Mouse (Mus musculus): ENCODE data around the gene Asb10.

The Asb10 gene

DNA sequence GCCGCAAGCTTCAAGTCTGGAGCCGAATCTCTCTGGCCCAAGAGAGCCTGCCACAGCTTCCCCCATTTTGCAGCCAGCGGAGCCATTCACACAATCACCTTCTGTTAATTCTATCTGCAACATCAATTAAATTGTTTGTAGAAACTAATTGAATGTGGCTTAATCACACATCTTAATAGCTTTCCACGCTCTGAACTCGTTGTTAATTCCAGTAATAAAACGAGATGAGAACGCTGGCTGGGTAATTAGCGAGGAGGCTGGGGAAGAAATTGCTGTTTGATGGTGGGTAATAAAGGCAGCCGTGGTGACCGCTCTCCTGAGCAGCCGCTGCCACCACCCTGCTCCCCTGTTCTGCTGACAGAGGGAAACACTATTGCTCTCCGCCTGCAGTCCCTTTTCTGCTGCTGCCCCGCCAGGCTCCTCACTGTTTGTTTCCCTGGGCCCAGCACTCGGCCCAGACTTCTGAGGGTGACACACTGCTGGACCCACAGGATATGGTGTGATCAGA is 50.3 kb downstream of the Asb10 start:
- in situ Hi-C loops (cut with MboI, MseI), result no loop called here

DNA sequence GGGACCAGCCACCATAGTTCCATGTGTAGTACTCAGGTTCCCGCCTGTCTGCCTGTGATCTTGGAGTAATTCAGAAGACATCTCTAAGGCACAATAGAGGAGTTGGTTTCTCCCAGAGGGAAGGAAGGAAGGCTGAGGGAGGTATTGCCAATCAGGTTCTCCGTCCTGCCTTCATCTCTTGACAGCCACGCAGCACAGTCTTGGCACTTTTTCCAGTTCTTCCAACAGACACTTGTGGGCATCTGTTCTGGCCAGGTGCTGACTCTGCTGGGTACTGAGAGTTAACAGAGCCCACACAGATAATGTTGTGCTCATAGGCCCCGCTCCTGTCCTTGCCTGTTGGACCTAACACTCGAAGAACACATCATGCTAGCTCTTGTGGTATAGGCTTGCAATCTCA is 54.0 kb downstream of the Asb10 start:
- in situ Hi-C loops (cut with MboI, MseI), result no loop called here

DNA sequence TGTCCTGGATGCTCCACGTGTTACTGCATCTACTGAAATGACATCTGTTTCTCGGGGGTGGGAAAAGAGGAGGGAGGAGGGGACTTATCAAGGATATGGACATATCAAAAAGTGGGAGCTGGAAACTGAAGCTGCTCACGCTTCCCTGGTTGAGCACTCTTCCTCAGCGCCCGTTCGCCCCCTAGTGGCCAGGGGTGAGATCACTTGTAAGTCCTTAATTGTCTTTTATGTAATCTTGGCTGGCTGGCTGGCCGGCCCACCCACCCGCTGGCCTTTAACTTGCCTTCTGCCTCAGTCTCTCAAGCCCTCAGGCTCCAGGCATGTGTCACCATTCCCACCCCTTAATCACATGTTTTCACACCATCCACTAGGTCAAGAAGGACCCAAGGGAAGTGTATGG is 54.7 kb downstream of the Asb10 start:
- in situ Hi-C loops (cut with MboI, MseI), result no loop called here

DNA sequence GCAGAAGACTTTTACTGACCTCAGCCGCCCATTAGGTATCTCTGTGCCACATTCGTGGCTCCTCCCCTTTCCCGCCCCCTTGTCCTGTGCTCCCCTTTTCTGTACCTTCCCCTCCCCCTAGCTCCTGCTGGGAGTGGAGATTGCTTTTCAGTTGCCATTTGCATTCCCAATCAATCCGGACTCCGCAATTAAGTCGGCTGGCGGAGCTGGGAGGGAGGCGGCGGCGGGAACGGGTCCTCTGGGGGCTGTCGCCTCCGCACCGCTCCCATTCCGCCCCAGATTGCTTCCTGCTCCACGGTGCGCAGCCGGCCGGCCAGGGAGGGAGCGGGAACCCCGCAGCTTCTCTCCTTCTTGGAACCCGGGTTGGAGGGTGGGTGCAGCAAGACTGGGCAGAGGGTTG is 55.8 kb downstream of the Asb10 start:
- in situ Hi-C loops (cut with MboI, MseI), result no loop called here

DNA sequence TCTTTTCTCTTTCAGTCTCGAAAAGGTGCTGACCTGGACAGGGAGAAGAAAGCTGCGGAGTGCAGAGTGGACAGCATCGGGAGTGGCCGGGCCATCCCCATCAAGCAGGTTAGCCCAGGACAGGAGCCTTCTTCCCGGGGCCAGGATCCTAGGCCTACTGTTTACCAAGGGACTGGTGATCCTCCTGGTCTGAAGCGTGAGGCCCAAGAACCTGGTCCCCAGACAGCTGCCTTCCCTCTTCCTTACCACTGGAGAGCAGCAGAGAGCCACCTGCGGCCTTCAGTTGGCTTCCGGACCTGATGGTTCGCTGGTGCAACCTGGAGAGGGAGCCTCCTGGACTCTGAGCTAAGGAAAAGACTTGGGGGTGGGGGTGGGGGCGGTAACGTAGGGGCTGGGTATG is 57.5 kb downstream of the Asb10 start:
- in situ Hi-C loops (cut with MboI, MseI), result no loop called here
